Mouse (Mus musculus) induced T-regulatory cell, adult 2 months (primary cell): ENCODE data around the gene Ppp3ca.

Source experiments
- DNase-seq: peaks from one replicate; pipeline ENCODE4 v3.0.0-alpha.2; 2012; ENCODE audit warnings: low read depth

Ppp3ca gene

GRCm38 (mm10) chr3:136862051-136862837 is 192.3 kb downstream of the Ppp3ca start:
- DNase-seq: no peak

- DNase-seq: no peak
Measured at GRCm38 (mm10) chr3:136863127-136863526, 193.2 kb downstream of the Ppp3ca start.

- DNase-seq: no peak
Measured at GRCm38 (mm10) chr3:136864306-136864705, 194.4 kb downstream of the Ppp3ca start.

- DNase-seq: no peak
Measured at GRCm38 (mm10) chr3:136865176-136865859, 195.4 kb downstream of the Ppp3ca start.

GRCm38 (mm10) chr3:136866095-136866494 is 196.2 kb downstream of the Ppp3ca start:
- DNase-seq: no peak

- no peak for DNase-seq
Measured at GRCm38 (mm10) chr3:136866571-136866970, 196.6 kb downstream of the Ppp3ca start.

GRCm38 (mm10) chr3:136867366-136867765 is 197.4 kb downstream of the Ppp3ca start:
- DNase-seq: no peak

GRCm38 (mm10) chr3:136871772-136872532 is 202.0 kb downstream of the Ppp3ca start:
- DNase-seq: no peak

- DNase-seq: no peak
Measured at GRCm38 (mm10) chr3:136872533-136873095, 202.7 kb downstream of the Ppp3ca start.

- DNase-seq: no peak
Measured at GRCm38 (mm10) chr3:136873809-136874449, 204.0 kb downstream of the Ppp3ca start.

- DNase-seq: no peak
Measured at GRCm38 (mm10) chr3:136874566-136874965, 204.6 kb downstream of the Ppp3ca start.

- no peak for DNase-seq
Measured at GRCm38 (mm10) chr3:136887741-136888140, 217.8 kb downstream of the Ppp3ca start.

- DNase-seq: no peak
Measured at GRCm38 (mm10) chr3:136892140-136892539, 222.2 kb downstream of the Ppp3ca start.

GRCm38 (mm10) chr3:136893596-136894402 is 223.9 kb downstream of the Ppp3ca start:
- no peak for DNase-seq

GRCm38 (mm10) chr3:136895498-136895897 is 225.6 kb downstream of the Ppp3ca start:
- peak; percentile 64 for DNase-seq

- no peak for DNase-seq
Measured at GRCm38 (mm10) chr3:136896276-136896675, 226.4 kb downstream of the Ppp3ca start.

- DNase-seq: no peak
Measured at GRCm38 (mm10) chr3:136899744-136900143, 229.8 kb downstream of the Ppp3ca start.

GRCm38 (mm10) chr3:136900986-136901385 is 231.1 kb downstream of the Ppp3ca start:
- no peak for DNase-seq

- no peak for DNase-seq
Measured at GRCm38 (mm10) chr3:136902776-136903175, 232.9 kb downstream of the Ppp3ca start.

GRCm38 (mm10) chr3:136905577-136905976 is 235.7 kb downstream of the Ppp3ca start:
- peak; percentile 42 for DNase-seq

- DNase-seq: no peak
Measured at GRCm38 (mm10) chr3:136909534-136909933, 239.6 kb downstream of the Ppp3ca start.
